Mouse (Mus musculus): ENCODE measurements around the gene Rrp1b.

GRCm38 (mm10) chr17:32050609-32051008 is 14.7 kb downstream of the Rrp1b start:
- TF ChIP-seq HCFC1 (IDR thresholded peaks at IDR 0.05; ENCODE audit: borderline replicate concordance, insufficient read depth, low read length) (no peak), ZNF384 (IDR thresholded peaks at IDR 0.05; ENCODE audit: low read depth, low read length) (no peak), ZC3H11A (IDR thresholded peaks at IDR 0.05; ENCODE audit: borderline replicate concordance, low read depth, low read length) (no peak), CHD2 (IDR thresholded peaks at IDR 0.05; ENCODE audit: low read depth, low read length) (no peak), MAFK (IDR thresholded peaks at IDR 0.05; ENCODE audit: insufficient read depth, low read depth, low read length) (peak; percentile 56; the same call in 1 of the 2 replicates)

All from ES-E14 (cell line).